Mouse (Mus musculus): ENCODE data around the gene Wnt2.

Gene Wnt2

DNA sequence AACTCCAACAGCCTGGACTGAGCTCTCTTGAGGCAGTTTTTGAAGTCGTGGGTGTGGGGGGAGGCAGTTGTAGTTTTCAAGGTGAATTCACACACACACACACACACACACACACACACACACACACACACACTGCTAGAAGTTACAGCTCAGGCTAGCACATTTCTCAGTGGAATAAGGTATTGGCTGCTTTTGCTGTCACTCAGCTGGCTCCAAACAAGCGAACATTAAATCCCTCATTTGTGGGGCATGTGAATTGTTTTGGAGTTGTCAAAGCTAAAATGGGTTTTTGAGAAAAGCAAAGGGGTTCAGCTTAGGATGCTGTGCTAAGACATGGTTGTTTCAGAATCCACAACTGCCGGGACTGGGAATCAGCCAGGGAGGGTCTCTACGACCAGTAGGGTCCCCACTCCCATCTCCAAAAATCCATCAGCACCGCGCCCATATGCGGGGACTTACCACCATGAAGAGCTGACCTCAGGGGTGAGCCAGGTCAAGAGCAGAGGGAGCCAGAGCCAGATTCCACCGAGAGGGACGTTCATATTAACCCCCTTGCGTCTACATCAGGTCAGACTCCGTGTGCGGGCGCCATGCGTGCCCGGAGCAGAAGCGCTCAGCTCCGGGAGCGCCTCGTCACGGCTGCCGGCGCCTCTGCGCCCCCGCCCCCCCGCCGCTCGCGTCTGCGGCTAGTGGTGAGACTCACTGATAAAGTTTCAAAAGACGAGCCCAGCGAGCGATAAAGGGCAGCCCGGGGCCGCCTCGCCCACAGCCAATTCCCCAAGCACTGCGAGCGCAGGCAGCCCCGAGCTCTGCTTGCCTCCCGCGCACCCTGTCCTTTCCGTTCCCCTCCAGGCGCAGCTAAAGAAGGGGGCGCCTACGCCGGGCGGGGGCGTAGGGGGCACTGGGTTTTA, at the start of gene Wnt2:
Gene Wnt2, minus strand, starts transcription at position 840 of the 911 bp plus-strand sequence.
- peak; percentile 53 for DNase-seq (ENCODE audit: low read depth, low spot score)

DNA sequence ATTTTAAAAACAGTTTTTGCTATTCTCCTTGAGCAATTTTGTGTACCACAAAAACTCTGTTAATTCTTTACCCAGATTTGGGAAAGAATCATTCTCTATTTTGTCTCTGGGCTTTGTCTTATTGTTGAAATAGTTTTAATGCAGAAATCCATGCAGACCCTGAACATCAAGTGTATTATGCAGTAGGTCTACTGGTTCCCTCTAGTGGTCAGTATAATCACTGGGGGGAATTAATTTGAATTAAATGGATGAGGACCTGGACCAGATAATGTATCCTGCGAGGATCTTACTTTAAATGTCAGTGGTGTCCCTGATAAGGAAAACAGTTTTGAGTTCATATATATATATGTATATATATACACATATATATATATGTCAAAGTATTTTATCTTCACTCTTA, 48.2 kb upstream of the Wnt2 start:
- DNase-seq (ENCODE audit: low read depth, low spot score) = peak; percentile 28

- DNase-seq (ENCODE audit: low read depth, low spot score) = no peak
Observed at GRCm38 (mm10) chr6:18076986-18077385, 46.6 kb upstream of the Wnt2 start.

DNA sequence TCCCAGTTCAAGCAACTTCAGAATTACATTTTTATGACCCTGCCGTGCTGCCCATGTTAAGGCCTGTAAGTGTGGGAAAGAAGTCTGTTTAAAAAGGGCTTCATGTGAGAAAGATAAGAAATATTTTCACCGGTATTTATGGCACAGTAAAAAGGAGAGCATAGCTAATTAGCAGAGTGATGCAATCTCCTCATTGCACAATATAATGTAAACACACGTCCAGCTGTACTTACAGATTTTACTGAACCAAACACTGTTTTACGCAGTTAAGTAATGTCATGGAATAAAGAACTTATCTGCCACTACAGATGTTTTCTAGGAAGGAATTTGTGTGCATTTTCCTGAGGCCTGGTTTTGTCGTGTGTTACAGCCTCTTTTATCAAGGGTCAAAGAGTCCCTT, 46.2 kb upstream of the Wnt2 start:
- no peak for DNase-seq (ENCODE audit: low read depth, low spot score)

GRCm38 (mm10) chr6:18057899-18058298, 27.5 kb upstream of the Wnt2 start:
- no peak for DNase-seq (ENCODE audit: low read depth, low spot score)

- no peak for DNase-seq (ENCODE audit: low read depth, low spot score)
Observed at GRCm38 (mm10) chr6:18051702-18052101, 21.3 kb upstream of the Wnt2 start.

DNA sequence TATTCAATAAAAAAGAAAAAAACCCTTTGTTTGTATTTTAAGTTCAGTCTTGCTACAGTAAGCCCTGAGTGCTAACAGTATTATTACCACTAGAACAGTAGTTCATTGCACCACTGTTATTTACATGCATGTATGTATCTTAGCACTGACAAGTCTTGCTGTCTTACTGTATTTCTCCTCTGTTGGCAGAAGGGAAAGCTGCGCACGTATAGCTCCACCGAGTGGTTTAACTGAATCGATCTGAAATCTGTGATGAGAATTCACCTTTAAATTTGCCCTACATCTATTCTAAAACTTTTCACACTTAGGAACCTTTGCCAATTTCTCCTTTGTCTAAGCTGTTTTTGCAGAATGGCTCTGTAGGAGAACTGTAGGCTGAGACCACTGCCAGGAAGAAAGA, 13.9 kb upstream of the Wnt2 start:
- no peak for DNase-seq (ENCODE audit: low read depth, low spot score)

GRCm38 (mm10) chr6:18043172-18043571, 12.8 kb upstream of the Wnt2 start:
- DNase-seq (ENCODE audit: low read depth, low spot score) = no peak

- no peak for DNase-seq (ENCODE audit: low read depth, low spot score)
Observed at GRCm38 (mm10) chr6:18032271-18032670, 1.9 kb upstream of the Wnt2 start.

DNA sequence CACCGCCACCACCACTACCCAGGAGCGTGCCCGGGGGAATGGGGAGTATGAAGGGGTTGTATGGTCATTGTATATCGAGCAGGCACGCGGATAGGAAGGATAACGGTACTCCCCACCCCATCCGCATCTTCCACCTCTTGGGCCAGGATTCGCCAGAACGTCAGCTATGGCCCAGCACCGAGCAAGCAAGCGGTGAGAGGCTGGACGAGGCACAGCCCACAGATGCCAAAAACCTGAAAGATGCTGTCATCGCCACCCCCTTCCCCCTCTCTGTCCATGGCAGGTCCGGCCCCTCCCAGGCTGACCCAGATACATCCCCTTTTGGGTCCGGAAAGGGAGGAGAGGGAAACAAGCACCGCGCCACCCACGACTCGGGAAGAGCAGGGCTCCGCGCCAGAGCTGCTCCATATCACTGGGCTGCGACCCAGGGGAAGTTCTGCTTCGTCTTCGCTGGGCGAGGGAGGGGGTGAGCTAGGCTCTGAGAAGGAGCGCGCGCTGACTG, 1.2 kb upstream of the Wnt2 start:
- DNase-seq (ENCODE audit: low read depth, low spot score) = peak; percentile 40

GRCm38 (mm10) chr6:18030868-18031508, 603 bp upstream of the Wnt2 start:
- DNase-seq (ENCODE audit: low read depth, low spot score) = peak; percentile 23

- DNase-seq (ENCODE audit: low read depth, low spot score) = no peak
Observed at GRCm38 (mm10) chr6:18024133-18024794, 6.1 kb downstream of the Wnt2 start.

GRCm38 (mm10) chr6:18013346-18013745, 17.0 kb downstream of the Wnt2 start:
- DNase-seq (ENCODE audit: low read depth, low spot score) = no peak

DNA sequence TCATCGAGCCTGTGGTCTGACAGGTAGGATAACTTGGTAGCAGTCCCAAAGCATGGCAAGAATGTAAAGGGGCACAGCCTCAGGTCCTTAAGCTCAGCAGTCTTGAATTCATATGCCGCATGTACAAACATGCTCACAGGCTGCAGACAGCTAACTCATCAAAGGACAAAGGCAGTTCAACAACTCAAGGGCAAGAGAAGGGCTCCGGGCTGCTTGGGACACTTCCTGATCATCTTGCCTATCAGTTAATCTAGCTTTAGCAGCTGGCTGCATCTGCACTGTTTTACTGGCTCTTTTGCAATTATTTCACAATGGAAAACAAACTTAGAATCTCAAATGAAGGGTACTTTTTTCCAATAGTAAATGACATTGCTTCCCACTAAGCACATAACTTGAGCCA, 23.0 kb downstream of the Wnt2 start:
- no peak for DNase-seq (ENCODE audit: low read depth, low spot score)

DNA sequence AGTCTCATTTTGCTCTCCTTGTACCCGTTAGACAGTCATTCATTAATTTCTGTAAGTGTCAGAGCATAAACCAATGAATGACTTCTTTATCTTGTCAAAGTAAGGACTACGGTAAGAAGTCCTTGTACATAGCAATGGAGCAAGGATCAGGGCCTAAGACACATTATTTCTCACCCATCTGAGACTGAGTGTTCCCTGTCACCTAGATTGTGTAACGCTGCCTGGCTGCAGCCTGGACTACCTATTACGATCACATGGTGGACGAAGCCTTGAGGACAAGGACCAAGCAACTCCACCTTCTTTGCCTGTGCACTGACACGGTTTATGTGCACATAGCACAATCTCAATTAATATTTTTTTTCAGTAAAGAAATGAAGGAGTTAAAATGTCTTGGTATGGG, 28.3 kb downstream of the Wnt2 start:
- no peak for DNase-seq (ENCODE audit: low read depth, low spot score)

DNA sequence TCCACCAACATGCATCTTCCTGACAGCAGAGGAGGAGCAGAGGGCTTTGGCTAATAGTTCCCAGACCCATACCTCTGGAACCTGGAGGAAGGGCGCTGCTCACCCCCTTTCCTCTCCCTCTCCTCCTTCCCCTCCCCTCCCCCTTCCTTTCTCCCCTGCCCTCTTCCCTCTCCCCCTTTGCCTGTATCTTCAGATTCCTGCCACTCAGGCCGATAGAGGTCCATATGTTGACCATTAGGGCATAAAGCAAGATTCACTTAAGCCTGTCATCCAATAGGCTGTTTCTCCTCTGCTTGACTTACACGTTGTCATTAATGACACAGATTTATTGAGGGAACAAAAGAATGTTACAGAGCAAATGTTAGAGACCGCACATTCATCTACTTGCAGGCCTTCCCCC, 31.9 kb downstream of the Wnt2 start:
- DNase-seq (ENCODE audit: low read depth, low spot score) = no peak

DNA sequence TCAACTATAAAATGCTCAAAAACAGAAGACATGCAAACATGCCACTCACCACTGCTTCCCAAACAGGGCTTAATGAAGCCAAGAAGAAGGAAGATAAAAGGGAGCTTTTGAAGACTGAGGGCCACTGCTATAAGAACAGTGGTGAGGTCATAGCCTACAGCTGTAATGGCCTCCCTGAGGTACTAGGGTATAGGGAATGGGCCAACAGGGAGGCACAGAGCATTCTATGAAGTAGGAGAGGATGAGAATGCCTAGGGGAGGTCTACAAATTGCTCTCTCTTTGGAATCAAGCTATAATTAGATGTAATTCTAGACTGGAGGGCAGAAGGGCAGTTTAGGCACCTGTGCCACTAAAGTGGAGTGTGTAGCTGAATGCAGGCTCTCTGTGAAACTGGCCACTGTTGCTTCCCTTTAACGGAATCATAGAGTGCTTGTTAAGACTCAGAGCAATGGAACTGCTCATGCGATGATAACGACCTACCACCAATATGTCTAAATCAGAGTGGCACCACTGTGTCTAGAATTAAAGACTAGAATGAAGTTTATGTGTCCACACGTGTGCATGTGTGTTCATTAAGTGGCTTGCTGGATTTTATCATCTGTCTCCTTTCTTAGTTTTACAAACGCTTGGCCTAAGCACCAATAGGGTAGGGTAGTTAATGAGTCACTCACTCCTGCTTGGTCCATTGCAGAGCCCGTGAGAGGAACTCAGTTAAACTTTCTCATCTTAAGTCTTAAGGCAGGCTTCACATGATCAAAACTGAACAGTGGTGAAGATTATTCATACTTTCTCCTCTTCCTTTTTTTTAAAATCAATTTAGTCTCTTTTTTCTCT, 35.2 kb downstream of the Wnt2 start:
- no peak for DNase-seq (ENCODE audit: low read depth, low spot score)

- no peak for DNase-seq (ENCODE audit: low read depth, low spot score)
Observed at GRCm38 (mm10) chr6:17991625-17992024, 38.8 kb downstream of the Wnt2 start.

DNA sequence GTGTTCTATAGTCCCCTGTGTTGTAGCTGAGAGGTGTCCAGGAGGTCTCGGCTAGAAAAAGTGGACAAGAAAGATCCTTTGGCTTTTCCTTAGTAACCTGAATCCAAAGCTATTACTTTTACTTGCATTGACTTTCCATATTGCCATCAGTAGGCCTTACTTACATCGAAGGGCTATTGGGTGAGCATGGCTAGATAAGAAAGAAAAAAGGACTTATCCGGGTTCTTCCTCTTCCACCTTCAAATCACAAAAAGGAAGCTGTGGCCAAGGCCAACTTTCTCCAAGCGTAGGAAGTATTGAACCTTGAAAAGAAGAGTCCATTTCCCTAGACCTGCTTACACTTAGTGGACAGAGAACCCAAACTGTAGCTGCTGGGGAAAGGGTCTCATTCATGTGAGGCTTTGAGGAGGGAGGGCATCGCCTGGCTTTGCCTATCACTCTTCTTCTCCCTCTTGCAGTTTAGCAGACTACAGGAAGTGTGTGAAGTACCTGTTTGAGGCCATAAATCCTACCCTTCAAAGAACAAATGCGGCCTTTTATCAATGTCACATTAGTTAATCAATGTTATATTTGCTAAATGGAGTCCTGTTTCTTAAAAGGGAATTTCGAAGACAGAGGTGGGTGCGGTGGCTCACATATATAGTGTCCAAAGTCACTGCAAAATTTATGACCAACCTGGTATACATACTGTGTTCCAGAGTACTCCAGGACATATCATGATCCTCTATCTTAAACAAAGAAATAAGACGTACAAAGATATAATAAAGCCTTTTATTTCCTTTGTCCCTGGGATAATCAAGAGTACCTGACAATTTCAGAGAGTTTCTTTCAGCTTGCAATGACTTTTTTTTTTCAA, 40.0 kb downstream of the Wnt2 start:
- no peak for DNase-seq (ENCODE audit: low read depth, low spot score)

- no peak for DNase-seq (ENCODE audit: low read depth, low spot score)
Observed at GRCm38 (mm10) chr6:17979361-17979760, 51.0 kb downstream of the Wnt2 start.
